Mouse (Mus musculus) liver, embryonic 16.5 days (tissue): ENCODE measurements around the gene Abca6. TPM values are rescaled to one million over a fixed set of nuclear protein-coding genes. Genes with fewer than 3 reads are reported as not detected.

Experiments used
- ATAC-seq: fragments of 200-750 bp; cut with Nextera tagmentation; 2 replicates; pipeline ENCODE4 v1.8.0; 2017; ENCODE audit warnings: low read depth, mild to moderate bottlenecking, moderate number of reproducible peaks, moderate library complexity
- H3K27ac ChIP-seq: fragments of 300-500 bp; sonication (generic); 2 replicates; pipeline ENCODE4 v1.5.1; 2014; ENCODE audit warnings: mild to moderate bottlenecking, low read length
- H3K27me3 ChIP-seq: fragments of 300-500 bp; sonication (generic); 2 replicates; pipeline ENCODE4 v1.6.1; 2014; ENCODE audit warnings: low read depth, low read length, mixed read lengths; ENCODE audit not compliant: control insufficient read depth, insufficient read depth
- H3K36me3 ChIP-seq: fragments of 300-500 bp; sonication (generic); 2 replicates; pipeline ENCODE4 v1.6.1; 2014; ENCODE audit warnings: mild to moderate bottlenecking; ENCODE audit not compliant: control insufficient read depth, insufficient read depth
- H3K4me1 ChIP-seq: fragments of 300-500 bp; sonication (generic); 2 replicates; pipeline ENCODE4 v1.6.1; 2014; ENCODE audit warnings: low read depth, low read length, mixed read lengths; ENCODE audit not compliant: control insufficient read depth
- H3K4me2 ChIP-seq: fragments of 300-500 bp; sonication (generic); 2 replicates; pipeline ENCODE4 v1.6.1; 2014; ENCODE audit warnings: low read depth, low read length, mixed read lengths
- H3K4me3 ChIP-seq: fragments of 300-500 bp; sonication (generic); 2 replicates; pipeline ENCODE4 v1.5.1; 2014; ENCODE audit warnings: low read depth, mild to moderate bottlenecking, low read length
- H3K9ac ChIP-seq: fragments of 300-500 bp; sonication (generic); 2 replicates; pipeline ENCODE4 v1.6.1; 2014; ENCODE audit warnings: low read depth, low read length
- H3K9me3 ChIP-seq: fragments of 300-500 bp; sonication (generic); replicated peaks from 2 replicates; pipeline ENCODE4 v1.6.1; 2016; ENCODE audit warnings: low read length; ENCODE audit not compliant: control insufficient read depth
- WGBS: fragments of 180-500 bp; shearing (Covaris S2); extraction: QIAGEN DNeasy Blood & Tissue Kit; methylation state at CpG from one replicate; pipeline ENCODE4 v1.1.7; 2014; ENCODE audit not compliant: insufficient replicate concordance; 5-methylcytosine and 5-hydroxymethylcytosine counted together
- polyA plus RNA-seq: library from polyadenylated mRNA; unstranded; fragments of >200 nt; fragmentation: Nextera tagmentation; extraction: Ambion mirVana; gene quantifications from 2 replicates; pipeline ENCODE4 v1.2.1, GENCODE M21; 2015

Abca6 gene
- polyA plus RNA-seq, 1 experiment from 2014 or later: 10.7 TPM

- Histone ChIP-seq H3K36me3 (no peaks in the 10 kb centered on the region), H3K27ac (no peak overlapping the region), H3K4me3 (no peak overlapping the region), H3K4me2 (no peak overlapping the region), H3K4me1 (no peaks in the 10 kb centered on the region), H3K9ac (no peak overlapping the region), H3K9me3 (no peaks in the 10 kb centered on the region), H3K27me3 (no peaks in the 10 kb centered on the region)
- ATAC-seq: peak; percentile 48
- 8% methylated on average over 3 of the region's 3 CpGs for WGBS
Observed at GRCm38 (mm10) chr11:110165822-110166221, 85.8 kb downstream of the Abca6 start.

GRCm38 (mm10) chr11:110165409-110165808, 86.2 kb downstream of the Abca6 start:
- Histone ChIP-seq H3K4me2 (no peak overlapping the region), H3K9ac (no peak overlapping the region), H3K36me3 (no peaks in the 10 kb centered on the region), H3K4me1 (no peaks in the 10 kb centered on the region), H3K9me3 (no peaks in the 10 kb centered on the region), H3K4me3 (no peak overlapping the region), H3K27ac (no peak overlapping the region), H3K27me3 (no peaks in the 10 kb centered on the region)
- ATAC-seq: no peak

- WGBS: 61% methylated on average over 6 of the region's 6 CpGs
Observed at GRCm38 (mm10) chr11:110157059-110157458, 94.5 kb downstream of the Abca6 start.

GRCm38 (mm10) chr11:110155985-110156384, 95.6 kb downstream of the Abca6 start:
- H3K4me2 ChIP-seq: no peak overlapping the region

More at GRCm38 (mm10) chr11:110157059-110157458, 94.5 kb downstream of the Abca6 start:
- Histone ChIP-seq H3K4me1 (no peaks in the 10 kb centered on the region), H3K9me3 (no peaks in the 10 kb centered on the region), H3K27me3 (no peaks in the 10 kb centered on the region), H3K27ac (no peak overlapping the region), H3K9ac (no peak overlapping the region), H3K4me3 (no peak overlapping the region), H3K4me2 (no peak overlapping the region), H3K36me3 (no peaks in the 10 kb centered on the region)
- no peak for ATAC-seq

GRCm38 (mm10) chr11:110147640-110148039, 103.9 kb downstream of the Abca6 start:
- ATAC-seq: no peak
- Histone ChIP-seq H3K9ac (no peak overlapping the region), H3K4me3 (no peak overlapping the region), H3K27me3 (no peaks in the 10 kb centered on the region), H3K4me2 (no peak overlapping the region), H3K9me3 (no peaks in the 10 kb centered on the region), H3K27ac (no peak overlapping the region), H3K4me1 (no peaks in the 10 kb centered on the region), H3K36me3 (no peaks in the 10 kb centered on the region)
- 64% methylated on average over 5 of the region's 5 CpGs for WGBS

More at GRCm38 (mm10) chr11:110155985-110156384, 95.6 kb downstream of the Abca6 start:
- no peak for ATAC-seq
- no peak overlapping the region for H3K27ac ChIP-seq
- 86% methylated on average over 11 of the region's 11 CpGs for WGBS
- no peaks in the 10 kb centered on the region for H3K9me3 ChIP-seq
- no peaks in the 10 kb centered on the region for H3K4me1 ChIP-seq
- H3K9ac ChIP-seq: no peak overlapping the region
- H3K27me3 ChIP-seq: no peaks in the 10 kb centered on the region
- H3K4me3 ChIP-seq: no peak overlapping the region
- no peaks in the 10 kb centered on the region for H3K36me3 ChIP-seq

- no peaks in the 10 kb centered on the region for H3K9me3 ChIP-seq
- no peaks in the 10 kb centered on the region for H3K36me3 ChIP-seq
- H3K4me3 ChIP-seq: no peak overlapping the region
- H3K4me1 ChIP-seq: no peaks in the 10 kb centered on the region
- H3K27me3 ChIP-seq: no peaks in the 10 kb centered on the region
- peak; percentile 64 for ATAC-seq
- WGBS: 61% methylated on average over 11 of the region's 11 CpGs
- no peak overlapping the region; the same call in 1 of the 2 replicates for H3K27ac ChIP-seq
- H3K9ac ChIP-seq: no peak overlapping the region
- H3K4me2 ChIP-seq: peak overlapping the region; percentile 32; the same call in 1 of the 2 replicates
Observed at GRCm38 (mm10) chr11:110145421-110145820, 106.2 kb downstream of the Abca6 start.

- Histone ChIP-seq H3K4me1 (no peaks in the 10 kb centered on the region; the same call in 1 of the 2 replicates), H3K36me3 (no peaks in the 10 kb centered on the region), H3K9me3 (no peaks in the 10 kb centered on the region), H3K4me3 (no peak overlapping the region), H3K27ac (no peak overlapping the region), H3K27me3 (no peaks in the 10 kb centered on the region), H3K4me2 (no peak overlapping the region), H3K9ac (no peak overlapping the region)
- WGBS: 59% methylated on average over 5 of the region's 5 CpGs
- ATAC-seq: peak; percentile 63
Observed at GRCm38 (mm10) chr11:110130760-110131159, 120.8 kb downstream of the Abca6 start.

Other genes starting within 250 kb of the Abca6 start
- 5.2 and 5.8 TPM in 2 replicates for gene Abca8a, start 155.8 kb downstream of the Abca6 start, polyA plus RNA-seq
- 1.3 and 1.5 TPM in 2 replicates for gene Abca9, start 83.6 kb downstream of the Abca6 start, polyA plus RNA-seq
- gene Abca5, start 85.9 kb upstream of the Abca6 start, polyA plus RNA-seq: 0.81 and 0.99 TPM in 2 replicates
- 4.8 and 5.5 TPM in 2 replicates for gene Map2k6, start 147.3 kb upstream of the Abca6 start, polyA plus RNA-seq